Mouse (Mus musculus) spleen, adult 2 months (tissue): ENCODE results near the gene Gars.

Source experiments
- CTCF ChIP-seq: fragments of 200-500 bp; IDR thresholded peaks from 2 replicates; pipeline ENCODE4 v1.5.1; 2011; ENCODE audit warnings: mild to moderate bottlenecking, inconsistent platforms; ENCODE audit not compliant: insufficient read depth, insufficient read length, insufficient replicate concordance; ENCODE audit errors: extremely low read depth
- POLR2A ChIP-seq: fragments of 200-500 bp; IDR thresholded peaks from 2 replicates; pipeline ENCODE4 v1.6.1; 2011; ENCODE audit warnings: low read depth, low read length, inconsistent platforms

DNA sequence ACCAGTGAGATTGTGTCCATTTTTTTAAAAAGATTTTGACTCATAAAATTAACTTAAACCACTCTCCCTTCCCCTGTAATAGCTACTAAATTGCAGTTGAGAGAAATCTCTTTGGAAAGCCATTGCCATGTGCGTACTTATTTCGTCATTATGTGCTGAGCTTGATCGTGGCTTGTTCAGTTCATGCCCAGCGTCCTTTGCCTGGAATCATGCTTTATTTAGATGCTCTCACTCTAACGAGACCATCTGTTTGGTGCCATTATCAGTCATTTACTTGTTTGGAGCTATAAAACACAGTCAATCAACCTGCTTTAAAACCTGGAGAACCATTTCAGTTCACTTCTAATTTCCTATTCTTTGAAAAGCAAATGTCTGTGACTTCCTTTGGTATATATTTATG lies 24.4 kb downstream of the Gars start:
- TF ChIP-seq CTCF (no peak), POLR2A (no peak)
